Mouse (Mus musculus): ENCODE data around the gene Gm11213. TPM values are rescaled to one million over a fixed set of nuclear protein-coding genes. Genes with fewer than 3 reads are reported as not detected.

The Gm11213 gene
- not detected in 2 replicates for polyA plus RNA-seq (2012; ENCODE audit: insufficient read depth, insufficient read length, missing spikeins)

DNA sequence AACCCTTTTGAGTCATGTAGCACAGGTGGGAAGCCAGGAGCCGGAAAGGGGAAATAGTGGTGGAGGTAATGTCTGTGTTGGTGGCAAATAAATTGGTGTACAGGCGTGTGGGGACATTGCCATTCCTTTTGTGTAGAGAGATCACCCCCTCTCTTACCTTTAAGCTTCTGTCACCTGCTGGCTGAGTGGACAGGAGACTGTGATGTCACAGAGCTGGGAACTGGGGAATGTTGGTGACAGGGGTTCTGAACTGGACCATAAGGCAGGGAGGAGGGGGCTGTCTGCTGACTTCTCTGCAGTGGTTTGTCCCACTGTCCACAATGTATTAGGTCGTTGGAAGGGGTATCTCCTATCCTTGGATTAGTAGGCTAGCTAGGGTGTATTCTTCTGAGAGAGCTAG lies at the start of gene Gm11213:
Gene Gm11213, minus strand, starts transcription at position 317 of the 400 bp plus-strand sequence.
- no peak for TF ChIP-seq CTCF (IDR thresholded peaks at IDR 0.05; ENCODE audit: low read depth, low read length)
- no peak for TF ChIP-seq POLR2A (IDR thresholded peaks at IDR 0.05; ENCODE audit: borderline replicate concordance, low read depth, low read length)

DNA sequence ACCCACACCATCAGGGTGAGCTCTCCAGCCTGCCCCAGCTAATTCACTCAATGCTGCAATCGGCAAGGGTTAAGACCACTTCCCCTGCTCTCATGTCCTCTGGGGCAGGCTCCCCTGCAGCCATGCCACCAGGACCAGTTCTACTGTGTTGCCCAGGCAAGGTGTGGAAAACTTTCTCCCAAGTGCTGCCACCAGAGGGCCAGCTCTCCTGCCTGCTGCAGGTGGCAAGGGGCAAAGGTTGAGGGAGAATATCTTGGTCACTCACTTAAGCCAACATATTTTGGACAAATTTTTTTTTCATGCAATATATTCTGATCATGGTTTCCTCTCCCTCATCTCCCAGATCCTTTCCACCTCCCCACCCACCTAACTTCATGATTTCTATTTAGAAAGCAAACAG lies 49.3 kb upstream of the Gm11213 start:
- Histone ChIP-seq H3K4me3 (ENCODE audit: insufficient read depth, low read length) (no peak overlapping the region), H3K27ac (ENCODE audit: insufficient read depth, low read depth, low read length) (no peak overlapping the region), H3K4me1 (ENCODE audit: control insufficient read depth, insufficient read depth, low read length) (no peaks in the 10 kb centered on the region)
- TF ChIP-seq POLR2A (IDR thresholded peaks at IDR 0.05; ENCODE audit: borderline replicate concordance, low read depth, low read length) (no peak), CTCF (IDR thresholded peaks at IDR 0.05; ENCODE audit: low read depth, low read length) (no peak)

More for the DNA sequence above, at the start of gene Gm11213:
- Histone ChIP-seq H3K4me1 (ENCODE audit: control insufficient read depth, insufficient read depth, low read length) (no peaks in the 10 kb centered on the region), H3K27ac (ENCODE audit: insufficient read depth, low read depth, low read length) (no peak within 1 kb of the TSS), H3K4me3 (ENCODE audit: insufficient read depth, low read length) (no peak within 1 kb of the TSS)

GRCm38 (mm10) chr4:63643956-63644726 lies 39.1 kb upstream of the Gm11213 start:
- H3K4me3 ChIP-seq (ENCODE audit: insufficient read depth, low read length): no peak overlapping the region
- H3K27ac ChIP-seq (ENCODE audit: insufficient read depth, low read depth, low read length): no peak overlapping the region
- no peak for TF ChIP-seq POLR2A (IDR thresholded peaks at IDR 0.05; ENCODE audit: borderline replicate concordance, low read depth, low read length)
- no peak for TF ChIP-seq CTCF (IDR thresholded peaks at IDR 0.05; ENCODE audit: low read depth, low read length)
- no peaks in the 10 kb centered on the region for H3K4me1 ChIP-seq (ENCODE audit: control insufficient read depth, insufficient read depth, low read length)

DNA sequence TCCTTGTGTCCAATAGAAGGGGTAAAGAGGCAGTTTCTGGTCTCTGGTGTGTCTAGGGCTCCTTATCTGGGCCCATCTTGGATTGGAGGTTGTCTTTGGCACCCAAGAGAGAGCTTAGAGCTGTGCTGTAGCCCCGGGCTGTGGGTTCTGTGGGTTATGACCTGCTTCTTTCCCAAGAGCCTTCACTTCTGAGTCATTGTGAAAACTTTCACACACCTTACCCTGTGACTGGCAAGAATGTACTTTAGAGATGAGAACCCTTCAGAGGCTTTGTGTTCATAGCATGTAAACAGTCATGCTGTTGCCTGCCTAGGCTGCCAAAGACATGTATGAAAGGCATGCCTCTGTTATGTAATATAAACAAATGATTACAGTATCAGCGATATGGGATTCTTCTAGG lies 34.8 kb upstream of the Gm11213 start:
- Histone ChIP-seq H3K27ac (ENCODE audit: insufficient read depth, low read depth, low read length) (no peak overlapping the region), H3K4me1 (ENCODE audit: control insufficient read depth, insufficient read depth, low read length) (no peaks in the 10 kb centered on the region), H3K4me3 (ENCODE audit: insufficient read depth, low read length) (no peak overlapping the region)
- TF ChIP-seq POLR2A (IDR thresholded peaks at IDR 0.05; ENCODE audit: borderline replicate concordance, low read depth, low read length) (no peak), CTCF (IDR thresholded peaks at IDR 0.05; ENCODE audit: low read depth, low read length) (no peak)

DNA sequence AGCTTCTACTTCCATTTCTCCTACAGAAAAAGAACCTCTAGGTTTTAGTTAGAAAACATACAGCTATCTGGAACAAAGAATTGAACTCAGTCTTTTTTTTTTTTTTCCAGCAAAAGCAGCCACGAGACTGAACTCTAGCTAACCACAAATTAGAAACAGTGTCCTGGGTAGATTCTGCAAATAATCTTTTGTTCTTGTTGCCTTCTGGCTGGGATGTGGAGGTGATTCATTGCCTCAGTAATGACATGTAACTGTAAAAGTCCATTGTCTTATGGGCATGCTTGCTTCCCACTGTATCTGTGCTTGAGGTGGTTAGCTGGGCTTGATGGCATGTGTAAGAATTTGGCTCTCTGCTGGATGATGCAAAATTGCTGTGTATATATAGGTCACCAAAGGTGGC lies 33.5 kb upstream of the Gm11213 start:
- Histone ChIP-seq H3K4me3 (ENCODE audit: insufficient read depth, low read length) (no peak overlapping the region), H3K4me1 (ENCODE audit: control insufficient read depth, insufficient read depth, low read length) (no peaks in the 10 kb centered on the region), H3K27ac (ENCODE audit: insufficient read depth, low read depth, low read length) (no peak overlapping the region)
- TF ChIP-seq POLR2A (IDR thresholded peaks at IDR 0.05; ENCODE audit: borderline replicate concordance, low read depth, low read length) (no peak), CTCF (IDR thresholded peaks at IDR 0.05; ENCODE audit: low read depth, low read length) (no peak)

- no peaks in the 10 kb centered on the region for H3K4me1 ChIP-seq (ENCODE audit: control insufficient read depth, insufficient read depth, low read length)
- no peak overlapping the region for H3K4me3 ChIP-seq (ENCODE audit: insufficient read depth, low read length)
- no peak for TF ChIP-seq CTCF (IDR thresholded peaks at IDR 0.05; ENCODE audit: low read depth, low read length)
- TF ChIP-seq POLR2A (IDR thresholded peaks at IDR 0.05; ENCODE audit: borderline replicate concordance, low read depth, low read length): no peak
- H3K27ac ChIP-seq (ENCODE audit: insufficient read depth, low read depth, low read length): no peak overlapping the region
These were observed 28.1 kb upstream of the Gm11213 start for GRCm38 (mm10) chr4:63633181-63633580.

DNA sequence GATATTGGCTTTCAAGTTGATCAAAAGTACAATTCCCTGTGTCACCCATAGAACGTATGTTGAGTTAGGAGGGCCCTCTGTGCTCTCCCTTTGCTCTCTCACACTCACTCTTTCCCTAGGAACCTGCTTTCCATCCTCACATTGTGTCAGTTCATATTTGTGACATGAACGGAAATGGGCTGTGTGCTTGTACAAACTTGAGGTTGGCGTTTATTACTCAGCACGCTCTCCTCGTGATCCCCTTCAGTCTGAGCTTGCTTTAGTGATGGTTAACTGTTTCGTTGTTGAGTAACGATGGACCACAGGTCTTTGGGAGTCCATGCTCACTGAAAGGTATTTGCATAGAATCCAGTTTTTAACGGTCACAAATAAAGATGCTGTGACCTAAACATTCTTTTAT lies 22.1 kb upstream of the Gm11213 start:
- no peak overlapping the region for H3K27ac ChIP-seq (ENCODE audit: insufficient read depth, low read depth, low read length)
- no peak overlapping the region for H3K4me3 ChIP-seq (ENCODE audit: insufficient read depth, low read length)
- no peaks in the 10 kb centered on the region for H3K4me1 ChIP-seq (ENCODE audit: control insufficient read depth, insufficient read depth, low read length)
- TF ChIP-seq CTCF (IDR thresholded peaks at IDR 0.05; ENCODE audit: low read depth, low read length) (no peak), POLR2A (IDR thresholded peaks at IDR 0.05; ENCODE audit: borderline replicate concordance, low read depth, low read length) (no peak)

GRCm38 (mm10) chr4:63625563-63626080 lies 20.6 kb upstream of the Gm11213 start:
- Histone ChIP-seq H3K4me3 (ENCODE audit: insufficient read depth, low read length) (no peak overlapping the region), H3K4me1 (ENCODE audit: control insufficient read depth, insufficient read depth, low read length) (no peaks in the 10 kb centered on the region), H3K27ac (ENCODE audit: insufficient read depth, low read depth, low read length) (no peak overlapping the region)
- no peak for TF ChIP-seq POLR2A (IDR thresholded peaks at IDR 0.05; ENCODE audit: borderline replicate concordance, low read depth, low read length)
- no peak for TF ChIP-seq CTCF (IDR thresholded peaks at IDR 0.05; ENCODE audit: low read depth, low read length)

- Histone ChIP-seq H3K27ac (ENCODE audit: insufficient read depth, low read depth, low read length) (no peak within 1 kb of the TSS), H3K4me3 (ENCODE audit: insufficient read depth, low read length) (no peak within 1 kb of the TSS), H3K4me1 (ENCODE audit: control insufficient read depth, insufficient read depth, low read length) (no peaks in the 10 kb centered on the region)
- TF ChIP-seq POLR2A (IDR thresholded peaks at IDR 0.05; ENCODE audit: borderline replicate concordance, low read depth, low read length): no peak
- TF ChIP-seq CTCF (IDR thresholded peaks at IDR 0.05; ENCODE audit: low read depth, low read length): peak; percentile 31; the same call in 1 of the 2 replicates
These were observed 17.3 kb upstream of the Gm11213 start, which contains the start of gene Tex48 for GRCm38 (mm10) chr4:63622378-63622835. Tex48 (minus strand) TSS chr4:63622428.

GRCm38 (mm10) chr4:63621861-63622260 lies 16.8 kb upstream of the Gm11213 start:
- H3K27ac ChIP-seq (ENCODE audit: insufficient read depth, low read depth, low read length): no peak overlapping the region
- TF ChIP-seq CTCF (IDR thresholded peaks at IDR 0.05; ENCODE audit: low read depth, low read length): no peak
- H3K4me1 ChIP-seq (ENCODE audit: control insufficient read depth, insufficient read depth, low read length): no peaks in the 10 kb centered on the region
- no peak overlapping the region for H3K4me3 ChIP-seq (ENCODE audit: insufficient read depth, low read length)

Data from bone marrow macrophage, adult 2 months (primary cell).